Mouse (Mus musculus) naive thymus-derived CD4-positive, alpha-beta T cell, adult 2 months (primary cell): ENCODE results near the gene Car11.

Experiments
- DNase-seq: peaks from one replicate; pipeline ENCODE4 v3.0.0-alpha.2; 2011; ENCODE audit warnings: low read depth

Car11 gene

GRCm38 (mm10) chr7:45723301-45723700 is 23.7 kb downstream of the Car11 start:
- DNase-seq = no peak

GRCm38 (mm10) chr7:45723781-45724180 is 24.1 kb downstream of the Car11 start:
- DNase-seq = no peak

- no peak for DNase-seq
These were observed 25.5 kb downstream of the Car11 start for GRCm38 (mm10) chr7:45725151-45725550.

- no peak for DNase-seq
These were observed 26.1 kb downstream of the Car11 start, which contains the start of gene Spaca4 for GRCm38 (mm10) chr7:45725713-45726112. Gene Spaca4 (minus strand): TSS chr7:45725813.

- no peak for DNase-seq
These were observed 26.8 kb downstream of the Car11 start for GRCm38 (mm10) chr7:45726419-45726818.

- DNase-seq = no peak
These were observed 28.0 kb downstream of the Car11 start for GRCm38 (mm10) chr7:45727625-45728024.

GRCm38 (mm10) chr7:45730727-45731431 is 31.2 kb downstream of the Car11 start:
- peak; percentile 48 for DNase-seq

- DNase-seq = peak; percentile 89
These were observed 33.8 kb downstream of the Car11 start for GRCm38 (mm10) chr7:45733477-45733876.

- peak; percentile 96 for DNase-seq
These were observed 39.6 kb downstream of the Car11 start for GRCm38 (mm10) chr7:45739162-45739763.

GRCm38 (mm10) chr7:45739820-45740219 is 40.2 kb downstream of the Car11 start:
- DNase-seq = peak; percentile 61

- DNase-seq = no peak
These were observed 41.7 kb downstream of the Car11 start for GRCm38 (mm10) chr7:45741308-45741707.

GRCm38 (mm10) chr7:45741777-45742176 is 42.1 kb downstream of the Car11 start:
- peak; percentile 87 for DNase-seq

- peak; percentile 84 for DNase-seq
These were observed 42.7 kb downstream of the Car11 start for GRCm38 (mm10) chr7:45742338-45742737.

GRCm38 (mm10) chr7:45744387-45744786 is 44.7 kb downstream of the Car11 start:
- DNase-seq = peak; percentile 73

- peak; percentile 54 for DNase-seq
These were observed 46.9 kb downstream of the Car11 start for GRCm38 (mm10) chr7:45746518-45746917.

GRCm38 (mm10) chr7:45747450-45747849 is 47.8 kb downstream of the Car11 start:
- no peak for DNase-seq

GRCm38 (mm10) chr7:45748110-45748509 is 48.5 kb downstream of the Car11 start:
- no peak for DNase-seq

GRCm38 (mm10) chr7:45749401-45749800 is 49.8 kb downstream of the Car11 start:
- DNase-seq = no peak

GRCm38 (mm10) chr7:45750162-45750561 is 50.5 kb downstream of the Car11 start:
- no peak for DNase-seq
